8 mouse cellular contexts compared by ENCODE assay signal in the genomic region with DNA sequence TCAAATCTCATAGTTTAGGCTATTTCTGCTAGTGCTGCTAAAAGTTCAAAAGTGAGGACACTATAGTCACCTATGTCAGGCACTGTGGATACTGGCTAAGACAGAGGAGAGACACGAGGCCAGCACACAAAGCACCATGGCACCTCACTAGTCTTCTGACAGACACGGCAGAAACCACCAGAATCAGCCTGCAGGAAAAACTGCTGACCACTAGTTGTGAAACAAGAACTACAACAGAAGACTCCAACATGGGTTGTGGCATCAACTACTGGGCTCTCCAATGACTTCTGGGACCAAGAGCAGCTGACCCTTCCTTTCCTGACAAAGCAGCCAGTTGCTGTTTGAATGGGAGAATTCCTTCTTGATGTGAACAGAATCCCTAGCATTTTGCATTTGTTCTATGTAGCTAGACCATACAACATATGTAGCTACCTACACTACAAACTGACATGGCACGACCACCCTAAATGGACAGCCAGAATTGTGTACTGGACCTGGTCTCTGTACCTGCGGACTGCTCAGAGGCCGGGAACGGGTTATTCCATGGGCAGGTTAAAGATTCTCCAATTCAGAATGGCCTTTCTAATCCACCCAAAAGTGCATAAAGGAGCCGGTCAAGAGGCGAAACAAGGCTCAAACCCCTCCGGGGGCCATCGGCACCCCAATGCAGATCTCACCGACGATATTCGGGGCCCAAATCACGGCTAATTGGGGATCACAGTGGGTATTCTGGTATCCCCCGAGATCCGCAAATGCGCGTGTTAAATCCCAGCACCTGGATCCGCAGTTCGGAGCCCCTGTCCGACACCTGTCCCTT. TPM values are rescaled to one million over a fixed set of nuclear protein-coding genes. Genes with fewer than 3 reads are reported as not detected.
DNase-seq lines count a peak whose midpoint lies in the region; ATAC-seq and TF ChIP-seq lines count a peak whose summit lies in the region.

No protein-coding gene starts in this region.

- H3K9me3 ChIP-seq in heart, embryonic 15.5 days (replicated peaks) = no peaks in the 10 kb centered on the region
- no peaks in the 10 kb centered on the region for H3K9me3 ChIP-seq in limb, embryonic 13.5 days

- no peak for TF ChIP-seq CTCF in gastrocnemius, adult 2 months (IDR thresholded peaks at IDR 0.05)

- H3K4me3 ChIP-seq in gastrocnemius, adult 2 months = peak overlapping the region; percentile 79
- H3K4me3 ChIP-seq in heart, embryonic 15.5 days = peak overlapping the region; percentile 94
- H3K4me3 ChIP-seq in limb, embryonic 13.5 days = peak overlapping the region; percentile 100
- peak overlapping the region; percentile 98 for H3K4me3 ChIP-seq in myocyte

- TF ChIP-seq POLR2A in myocyte (IDR thresholded peaks at IDR 0.05; ENCODE audit: insufficient read length, low read depth) = no peak

- under 1% methylated on average over 21 of the region's 21 CpGs for WGBS in heart, embryonic 15.5 days
- 3% methylated on average over 21 of the region's 21 CpGs for WGBS in limb, embryonic 13.5 days

- H3K27ac ChIP-seq in gastrocnemius, adult 2 months = peak overlapping the region; percentile 99
- peak overlapping the region; percentile 97 for H3K27ac ChIP-seq in heart, embryonic 15.5 days
- H3K27ac ChIP-seq in limb, embryonic 13.5 days = peak overlapping the region; percentile 96; the same call in 1 of the 2 replicates

- H3K79me2 ChIP-seq in myocyte (ENCODE audit: control insufficient read depth, insufficient read depth) = peaks cover 60% of the 10 kb centered on the region

- no peaks in the 10 kb centered on the region for H3K27me3 ChIP-seq in heart, embryonic 15.5 days
- H3K27me3 ChIP-seq in limb, embryonic 13.5 days = no peaks in the 10 kb centered on the region
- H3K27me3 ChIP-seq in myocyte (ENCODE audit: control insufficient read depth, insufficient read depth, insufficient read length) = no peaks in the 10 kb centered on the region

- H3K4me1 ChIP-seq in heart, embryonic 15.5 days (replicated peaks) = peaks cover 58% of the 10 kb centered on the region
- H3K4me1 ChIP-seq in limb, embryonic 13.5 days = peaks cover 43% of the 10 kb centered on the region

- no peak for ATAC-seq in heart, embryonic 15.5 days (replicated peaks; ENCODE audit: insufficient number of reproducible peaks, insufficient read depth, low FRiP score, low read depth)
- ATAC-seq in limb, embryonic 13.5 days (ENCODE audit: low FRiP score, low read depth) = no peak

- H3K4me2 ChIP-seq in heart, embryonic 15.5 days = peak overlapping the region; percentile 80
- H3K4me2 ChIP-seq in limb, embryonic 13.5 days (replicated peaks) = peak overlapping the region; percentile 94
- peak overlapping the region; percentile 96 for H3K4me2 ChIP-seq in myocyte (ENCODE audit: low read depth)

- peak overlapping the region; percentile 89 for H3ac ChIP-seq in myocyte (ENCODE audit: control insufficient read depth, insufficient read length)

- no peak for DNase-seq in gastrocnemius, adult 2 months
- no peak for DNase-seq in gastrocnemius, adult 18-20 months (ENCODE audit: low spot score)
- DNase-seq in ZHBTc4 (ENCODE audit: low read depth, low spot score) = peak; percentile 14
- no peak for DNase-seq in thymus, postnatal 4 days
- no peak for DNase-seq in left cerebral cortex, postnatal 4 days

- intact Hi-C loops in gastrocnemius, adult 2 months (cut with DNase I) = no loop called here
- intact Hi-C loops in left cerebral cortex, postnatal 4 days (cut with DNase I) = no loop called here

- H3K9ac ChIP-seq in heart, embryonic 15.5 days = peak overlapping the region; percentile 100
- H3K9ac ChIP-seq in limb, embryonic 13.5 days = peak overlapping the region; percentile 100

- H3K36me3 ChIP-seq in heart, embryonic 15.5 days = no peaks in the 10 kb centered on the region
- H3K36me3 ChIP-seq in limb, embryonic 13.5 days = peaks cover 16% of the 10 kb centered on the region
- peaks cover 4% of the 10 kb centered on the region for H3K36me3 ChIP-seq in myocyte (ENCODE audit: control insufficient read depth, insufficient read depth)

TF ChIP-seq in myocyte, 11 proteins besides CTCF, POLR2A, EP300 and RAD21:
- TF ChIP-seq MYOG (IDR thresholded peaks at IDR 0.05; ENCODE audit: control insufficient read depth in 1 of 3, insufficient read depth in 1 of 3, insufficient read length in 2 of 3, low read depth in 2 of 3) = no peak
- TF ChIP-seq POLR2AphosphoS2 (IDR thresholded peaks at IDR 0.05; ENCODE audit: insufficient read length, low read depth) = no peak
- TF ChIP-seq MAX (IDR thresholded peaks at IDR 0.05; ENCODE audit: low read depth) = no peak
- no peak for TF ChIP-seq CEBPB (IDR thresholded peaks at IDR 0.05; ENCODE audit: insufficient read depth, poor library complexity, severe bottlenecking)
- TF ChIP-seq SRF (IDR thresholded peaks at IDR 0.05; ENCODE audit: control insufficient read depth, insufficient read length, low read depth) = no peak
- no peak for TF ChIP-seq TCF3 (IDR thresholded peaks at IDR 0.05; ENCODE audit: insufficient read length, low read depth)
- TF ChIP-seq E2F4 (IDR thresholded peaks at IDR 0.05; ENCODE audit: insufficient read depth) = no peak
- no peak for TF ChIP-seq USF1 (IDR thresholded peaks at IDR 0.05; ENCODE audit: low read depth)
- no peak for TF ChIP-seq TCF12 (IDR thresholded peaks at IDR 0.05; ENCODE audit: insufficient read depth, poor library complexity, severe bottlenecking)
- no peak for TF ChIP-seq REST (IDR thresholded peaks at IDR 0.05; ENCODE audit: insufficient read depth, insufficient read length)
- TF ChIP-seq MYOD1 (IDR thresholded peaks at IDR 0.05; ENCODE audit: control insufficient read depth in 1 of 3, insufficient read length in 2 of 3, low read depth in 2 of 3) = no peak

RNA-seq across cellular contexts. Expression of a gene that starts 1.1 kb away (rescaled TPM):
- total RNA-seq in gastrocnemius, adult 2 months (2021) = 100 to 1,000 TPM; 226 to 229 TPM
- 100 to 1,000 TPM; 230 to 237 TPM for total RNA-seq in gastrocnemius, adult 18-20 months (2021)
- 528 and 586 TPM in 2 replicates for polyA plus RNA-seq in heart, embryonic 15.5 days (2015; fragmentation: Nextera tagmentation; extraction: Ambion mirVana)
- 702 and 716 TPM in 2 replicates for polyA plus RNA-seq in limb, embryonic 13.5 days (2015; fragmentation: Nextera tagmentation; extraction: Ambion mirVana)
- polyA plus RNA-seq in myocyte (2012; fragmentation: generic; extraction: Trizol) = 500 TPM
- 100 to 1,000 TPM; 389 TPM for total RNA-seq in left cerebral cortex, postnatal 4 days (2021)

RNA-seq across cellular contexts. Expression of a gene that starts 18.9 kb away (rescaled TPM):
- total RNA-seq in gastrocnemius, adult 2 months (2021) = 1 to 10 TPM; 2.6 to 3.0 TPM
- total RNA-seq in gastrocnemius, adult 18-20 months (2021) = 1 to 10 TPM; 2.3 to 2.6 TPM
- 17.7 and 18.4 TPM in 2 replicates for polyA plus RNA-seq in heart, embryonic 15.5 days (2015; fragmentation: Nextera tagmentation; extraction: Ambion mirVana)
- polyA plus RNA-seq in limb, embryonic 13.5 days (2015; fragmentation: Nextera tagmentation; extraction: Ambion mirVana) = 34.1 and 37.4 TPM in 2 replicates
- polyA plus RNA-seq in myocyte (2012; fragmentation: generic; extraction: Trizol) = 13.3 TPM
- total RNA-seq in left cerebral cortex, postnatal 4 days (2021) = 10 to 100 TPM; 15.5 to 18.6 TPM

RNA-seq across cellular contexts. Expression of a gene that starts 24.7 kb away (rescaled TPM):
- total RNA-seq in gastrocnemius, adult 2 months (2021) = 10 to 100 TPM; 49.7 to 71.0 TPM
- 10 to 100 TPM; 57.0 to 65.8 TPM for total RNA-seq in gastrocnemius, adult 18-20 months (2021)
- polyA plus RNA-seq in heart, embryonic 15.5 days (2015; fragmentation: Nextera tagmentation; extraction: Ambion mirVana) = 99.8 and 114 TPM in 2 replicates
- polyA plus RNA-seq in limb, embryonic 13.5 days (2015; fragmentation: Nextera tagmentation; extraction: Ambion mirVana) = 90.5 and 91.5 TPM in 2 replicates
- polyA plus RNA-seq in myocyte (2012; fragmentation: generic; extraction: Trizol) = 36.0 TPM
- total RNA-seq in left cerebral cortex, postnatal 4 days (2021) = 10 to 100 TPM; 28.8 to 33.5 TPM

RNA-seq across cellular contexts. Expression of a gene that starts 35.0 kb away (rescaled TPM):
- total RNA-seq in gastrocnemius, adult 2 months (2021) = 10 to 100 TPM; 25.4 to 28.7 TPM
- 10 to 100 TPM; 32.9 to 38.0 TPM for total RNA-seq in gastrocnemius, adult 18-20 months (2021)
- 109 and 125 TPM in 2 replicates for polyA plus RNA-seq in heart, embryonic 15.5 days (2015; fragmentation: Nextera tagmentation; extraction: Ambion mirVana)
- polyA plus RNA-seq in limb, embryonic 13.5 days (2015; fragmentation: Nextera tagmentation; extraction: Ambion mirVana) = 136 and 138 TPM in 2 replicates
- 63.5 TPM for polyA plus RNA-seq in myocyte (2012; fragmentation: generic; extraction: Trizol)
- 100 to 1,000 TPM in 1 of 2 experiments, 10 to 100 TPM in 1; 93.9 to 107 TPM for total RNA-seq in left cerebral cortex, postnatal 4 days (2021)

RNA-seq across cellular contexts. Expression of a gene that starts 44.0 kb away (rescaled TPM):
- under 1 TPM; 0.10 to 0.20 TPM for total RNA-seq in gastrocnemius, adult 2 months (2021)
- under 1 TPM; 0.23 to 0.33 TPM for total RNA-seq in gastrocnemius, adult 18-20 months (2021)
- 0.77 TPM in 2 replicates for polyA plus RNA-seq in heart, embryonic 15.5 days (2015; fragmentation: Nextera tagmentation; extraction: Ambion mirVana)
- polyA plus RNA-seq in limb, embryonic 13.5 days (2015; fragmentation: Nextera tagmentation; extraction: Ambion mirVana) = 0.25 and 0.47 TPM in 2 replicates
- 0.04 TPM for polyA plus RNA-seq in myocyte (2012; fragmentation: generic; extraction: Trizol)
- under 1 TPM; 0.86 to 0.89 TPM for total RNA-seq in left cerebral cortex, postnatal 4 days (2021)

Comparison
In these comparisons a context has a peak if more than half of its experiments do, and no peak if none do; other contexts are left out.
1. RNA of a gene that starts 18.9 kb away (total RNA-seq): 15.5 to 18.6 TPM in left cerebral cortex, postnatal 4 days; 2.6 to 3.0 TPM in gastrocnemius, adult 2 months and 2.3 to 2.6 TPM in gastrocnemius, adult 18-20 months; every median in the first group is over 4 times any median in the second.
2. Peak in every context shown above with its lines, with median percentiles within 50 percentile points of each other: H3K27ac ChIP-seq, H3K4me3 ChIP-seq and H3K4me2 ChIP-seq.